Mouse (Mus musculus) right cerebral cortex, postnatal 36 days (tissue): ENCODE results near the gene Litaf.
"Not testable (repeated sequence)": the region's sequence is repeated elsewhere in the genome, so short reads cannot be mapped to it uniquely, and the experiment has no call there.

ENCODE experiments used
- DNase-seq, 2 experiments: peaks; one replicate each; pipeline ENCODE4 v3.0.0; 2022; ENCODE audit warnings: low spot score in 2 of 2, mixed read lengths in 1 of 2

Gene Litaf

DNA sequence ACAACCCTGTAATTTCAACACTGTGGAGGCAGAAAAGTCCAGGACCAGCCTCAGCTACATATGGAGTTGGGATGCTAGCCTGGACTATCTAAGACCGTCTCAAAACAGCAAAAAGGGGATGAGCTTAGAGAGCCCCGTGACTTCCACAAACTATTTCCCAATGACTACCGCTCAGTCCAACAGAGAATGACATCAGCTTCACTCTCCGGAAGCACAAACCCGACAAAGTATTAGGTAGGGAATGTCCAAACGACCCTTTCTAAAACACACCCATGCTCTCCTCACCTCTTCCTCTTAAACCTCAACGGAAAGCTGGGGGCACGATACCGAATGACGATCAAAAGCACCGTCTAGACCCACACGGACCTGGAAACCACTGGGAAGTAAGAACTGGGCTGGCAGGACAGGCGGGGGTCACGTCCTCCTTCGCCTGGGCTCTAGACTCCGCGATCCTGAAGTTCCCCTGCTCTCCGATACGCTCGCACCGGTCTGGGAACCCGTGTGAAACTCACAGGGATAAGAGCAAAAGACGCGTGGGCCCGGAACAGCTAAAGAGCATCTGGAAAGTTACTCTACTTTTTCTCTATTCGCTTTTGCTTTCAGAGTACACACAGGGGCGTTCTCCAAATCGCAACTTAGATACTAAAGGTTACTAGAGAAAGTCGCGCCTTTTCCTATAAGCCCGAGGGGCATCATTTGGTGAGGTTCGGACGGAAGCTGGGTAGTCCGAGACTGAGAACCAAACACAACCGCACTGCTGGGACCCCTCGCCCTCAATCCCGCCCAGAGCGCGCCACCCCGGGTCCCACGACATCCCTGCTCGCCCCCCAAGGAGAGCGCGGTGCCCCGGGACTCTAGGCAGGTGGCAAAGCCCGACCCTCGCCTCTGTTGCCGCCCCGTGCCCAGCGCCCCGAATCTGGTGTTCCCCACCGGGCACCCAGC, 73.6 kb downstream of the Litaf start:
- DNase-seq = peak in 1 of 2 experiments; percentile 26

DNA sequence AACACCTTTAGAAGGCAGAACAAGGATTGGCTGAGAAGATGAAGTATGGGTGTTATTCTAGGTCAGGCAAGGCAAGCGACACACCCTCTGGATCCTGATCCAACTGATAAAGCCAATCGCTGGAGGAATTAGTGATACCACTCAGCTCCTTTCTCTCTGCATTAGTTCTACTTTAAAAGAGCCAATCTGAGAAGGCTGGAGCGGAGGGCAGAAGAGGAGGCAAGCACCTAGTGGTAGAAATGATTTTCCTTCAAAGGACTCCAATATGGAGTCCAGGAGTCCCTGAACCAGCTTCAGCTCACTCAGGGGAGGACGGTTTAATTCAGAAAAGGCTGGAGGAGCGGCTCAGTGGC, 74.2 kb downstream of the Litaf start:
- DNase-seq = no peak

DNA sequence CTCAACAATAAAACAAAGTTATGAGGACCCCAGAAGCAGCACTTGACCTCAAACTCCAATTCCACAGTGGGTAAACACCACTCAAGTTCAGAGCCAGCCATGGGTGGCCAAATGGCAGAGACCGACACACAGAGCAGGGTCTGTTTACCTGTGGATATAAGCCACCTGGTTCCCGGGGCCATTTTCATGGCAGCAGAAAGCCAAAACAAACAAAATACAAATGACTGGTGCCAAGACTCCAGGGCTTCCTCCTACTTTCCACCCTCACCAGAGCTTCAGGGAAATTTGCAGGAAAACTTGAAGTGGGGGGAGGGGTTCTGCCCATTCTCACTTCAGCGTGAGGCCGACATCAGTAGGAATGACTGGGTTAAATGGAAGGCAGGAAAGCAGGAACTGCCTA, 75.2 kb downstream of the Litaf start:
- no peak for DNase-seq

DNA sequence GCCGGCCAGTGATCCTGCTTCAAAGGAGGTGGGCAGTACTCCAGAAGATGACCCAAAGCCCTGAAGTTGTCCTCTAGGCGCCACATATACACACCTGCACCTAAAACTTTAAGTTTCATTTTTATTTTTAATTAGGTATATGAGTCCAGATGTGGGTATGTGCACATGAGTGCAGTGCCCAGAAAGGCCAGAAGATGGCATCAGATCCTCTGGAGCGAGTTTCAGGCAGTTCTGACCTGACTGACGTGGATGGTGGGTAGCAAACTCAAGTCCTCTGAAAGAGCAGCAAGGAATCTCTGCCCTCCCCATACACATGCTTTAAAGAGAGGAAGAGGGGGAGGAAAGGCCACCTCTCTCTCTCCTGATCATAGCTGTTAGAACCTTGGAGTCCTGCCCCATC, 76.1 kb downstream of the Litaf start:
- no peak for DNase-seq

DNA sequence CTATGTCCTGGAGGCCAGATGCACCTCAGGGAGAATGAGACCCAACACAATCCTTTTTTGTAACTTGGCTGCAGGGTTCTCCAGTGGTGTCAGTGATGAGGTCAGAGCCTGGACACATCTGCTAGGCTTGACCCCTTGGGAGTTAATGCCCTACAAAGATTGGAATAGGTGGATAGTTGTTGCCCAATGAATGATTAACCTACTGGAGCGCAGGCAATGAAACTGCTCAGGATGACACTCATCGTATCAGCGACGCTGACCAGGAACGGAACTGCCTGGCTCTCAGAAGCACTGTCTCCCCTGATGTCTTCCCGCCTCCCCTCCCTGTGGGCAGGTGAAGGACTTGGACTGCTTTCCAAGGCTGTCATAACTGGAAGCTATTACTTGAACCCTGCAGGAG, 76.6 kb downstream of the Litaf start:
- no peak for DNase-seq

DNA sequence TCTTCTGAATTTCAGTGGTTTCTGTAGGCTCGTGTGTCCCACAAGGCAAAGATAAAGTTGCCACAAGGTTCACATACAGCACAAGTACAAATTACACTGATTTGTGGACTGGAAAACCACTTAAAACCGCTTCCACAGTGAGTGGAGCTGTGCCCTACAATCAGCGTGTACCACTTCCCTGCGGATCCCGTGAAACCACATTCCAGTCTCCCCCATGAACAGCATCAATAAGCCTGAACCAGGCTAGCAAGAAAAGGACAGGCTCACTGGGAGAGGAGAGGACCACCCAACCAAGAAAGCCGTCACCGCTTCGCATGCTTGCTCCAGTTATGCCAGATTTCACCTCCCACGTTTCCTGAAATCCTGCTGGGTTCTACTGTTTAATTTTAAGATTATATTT, 77.7 kb downstream of the Litaf start:
- no peak for DNase-seq

DNA sequence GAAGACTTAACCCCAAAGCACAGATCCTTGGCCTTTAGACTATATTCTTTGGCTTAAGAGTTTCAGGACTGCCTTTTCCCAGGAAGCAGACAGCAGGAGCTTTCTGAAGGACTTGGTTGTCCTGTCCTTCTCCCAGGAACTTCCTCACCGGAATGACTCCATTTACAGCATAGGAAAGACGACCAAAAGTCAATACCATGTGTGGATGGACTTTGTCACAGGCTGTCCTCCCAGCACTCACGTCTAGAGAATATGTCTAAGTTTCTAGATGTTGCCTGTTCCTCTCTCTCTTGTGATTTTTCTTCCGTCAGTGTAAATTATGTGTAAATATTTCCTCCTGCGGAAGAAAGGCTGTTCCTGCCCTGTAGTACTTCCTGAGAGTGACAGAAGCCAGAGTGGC, 81.4 kb downstream of the Litaf start:
- no peak for DNase-seq

DNA sequence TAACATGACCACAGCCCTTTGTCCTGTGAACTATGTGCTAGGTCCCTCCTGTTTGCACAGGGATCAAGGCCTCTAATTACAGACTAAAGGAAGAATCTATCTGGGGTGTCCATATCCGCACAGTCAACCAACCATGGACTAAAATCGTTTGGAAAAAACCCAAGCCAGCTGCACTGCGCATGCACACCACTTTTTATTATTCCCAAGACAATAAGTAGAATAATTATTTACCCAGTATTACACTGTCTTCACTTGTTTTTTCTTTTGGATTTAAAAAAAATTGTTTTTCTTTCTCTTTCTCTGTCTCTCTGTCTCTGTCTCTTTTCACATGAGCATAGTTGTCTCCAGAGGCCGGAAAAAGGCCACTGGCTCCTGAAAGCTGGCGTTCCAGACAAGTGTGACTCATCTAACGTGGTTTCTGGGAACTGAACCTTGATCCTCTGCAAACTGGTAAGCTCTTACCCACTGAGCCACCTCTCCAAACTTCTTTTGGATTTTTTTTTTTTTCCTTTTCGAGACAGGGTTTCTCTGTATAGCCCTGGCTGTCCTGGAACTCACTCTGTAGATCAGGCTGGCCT, 84.4 kb downstream of the Litaf start:
- DNase-seq = no peak

DNA sequence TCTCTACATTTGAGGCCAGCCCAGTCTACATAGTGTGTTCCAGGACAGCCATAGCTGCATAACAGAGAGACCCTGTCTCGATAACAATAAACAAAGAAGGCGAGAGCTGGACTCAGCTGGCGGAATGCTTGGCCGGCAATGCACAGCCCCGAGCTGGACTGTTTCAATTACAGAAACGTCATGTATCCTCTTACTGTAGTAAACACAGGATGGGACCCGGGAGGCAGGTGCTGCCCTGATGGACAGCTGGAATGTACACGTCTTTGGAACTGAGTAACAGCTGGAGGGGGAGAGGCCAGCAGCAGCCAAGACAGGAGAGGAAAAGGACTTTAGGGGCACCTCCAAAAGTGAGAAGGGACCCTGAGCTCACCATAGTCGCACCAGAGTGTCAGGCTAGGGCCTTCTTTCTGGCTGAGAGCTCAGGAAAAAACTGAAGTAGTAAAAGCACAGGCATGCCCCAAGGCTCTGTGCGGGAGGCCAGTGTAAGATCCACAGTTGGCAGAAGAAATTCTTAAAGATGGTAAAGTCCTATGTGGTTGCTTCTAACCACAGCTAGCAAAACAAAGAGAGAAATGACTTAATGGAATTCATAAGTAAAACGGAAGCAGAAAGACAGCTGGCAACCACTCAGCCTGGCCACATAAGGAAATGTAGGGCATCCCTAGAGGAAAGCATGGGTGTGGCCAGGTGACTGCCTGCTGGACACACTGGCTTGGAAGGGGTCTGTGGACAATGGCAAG, 86.7 kb downstream of the Litaf start:
- DNase-seq = no peak

DNA sequence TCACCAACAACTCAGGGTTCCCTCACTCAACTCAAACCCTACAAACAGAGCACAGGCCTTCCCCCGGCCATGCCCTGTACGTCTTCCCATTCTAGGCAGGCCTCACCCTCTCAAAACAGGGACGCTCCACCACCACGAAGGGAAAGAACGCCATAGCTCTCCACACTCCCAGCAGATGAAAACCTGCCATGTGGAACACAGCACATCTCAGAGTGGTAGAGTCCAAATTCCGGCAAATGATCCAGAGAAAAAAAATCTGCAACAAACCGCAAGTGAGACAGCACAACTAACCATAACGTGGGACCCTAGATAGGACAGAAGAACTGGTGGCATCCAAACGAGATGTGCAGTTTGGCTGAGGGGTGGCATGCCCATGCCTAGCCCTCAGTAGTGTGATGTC, 88.1 kb downstream of the Litaf start:
- DNase-seq = no peak

DNA sequence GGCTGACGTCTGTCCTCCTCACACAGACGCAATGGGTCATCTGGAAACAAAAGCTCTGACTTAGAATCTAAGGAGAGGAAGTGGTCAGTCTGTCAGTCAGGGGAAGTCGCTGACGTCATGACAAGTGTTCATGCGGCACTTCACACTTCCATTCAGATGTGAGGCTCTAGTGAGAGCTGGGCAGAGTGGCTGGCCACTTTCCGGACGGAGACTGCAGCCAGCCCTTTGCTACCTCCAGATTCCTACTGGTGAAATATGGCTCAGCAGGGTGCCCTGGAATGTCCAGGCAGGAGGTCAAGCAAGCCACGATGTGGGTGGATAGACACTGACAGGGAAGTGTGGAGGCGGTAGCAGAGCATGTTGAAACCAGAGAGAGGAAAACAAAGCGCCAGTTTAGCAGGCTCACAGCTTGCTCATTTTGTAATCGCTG, 89.7 kb downstream of the Litaf start:
- no peak for DNase-seq

DNA sequence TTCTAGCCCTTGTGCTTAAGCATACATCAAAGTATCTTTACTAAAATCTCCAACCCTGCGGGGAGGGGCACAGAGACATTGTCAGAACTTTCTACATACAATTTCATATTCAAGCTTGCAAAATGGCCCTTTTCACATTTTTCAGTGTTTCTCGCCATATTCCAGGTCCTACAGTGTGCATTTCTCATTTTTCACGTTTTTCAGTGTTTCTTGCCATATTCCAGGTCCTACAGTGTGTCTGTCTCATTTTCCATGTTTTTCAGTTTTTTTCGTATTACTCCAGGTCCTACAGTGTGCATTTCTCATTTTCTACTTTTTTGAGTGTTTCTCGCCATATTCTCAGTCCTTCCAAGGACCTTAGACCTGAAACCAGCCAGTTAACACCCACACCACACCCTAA, 91.0 kb downstream of the Litaf start:
- no peak for DNase-seq

DNA sequence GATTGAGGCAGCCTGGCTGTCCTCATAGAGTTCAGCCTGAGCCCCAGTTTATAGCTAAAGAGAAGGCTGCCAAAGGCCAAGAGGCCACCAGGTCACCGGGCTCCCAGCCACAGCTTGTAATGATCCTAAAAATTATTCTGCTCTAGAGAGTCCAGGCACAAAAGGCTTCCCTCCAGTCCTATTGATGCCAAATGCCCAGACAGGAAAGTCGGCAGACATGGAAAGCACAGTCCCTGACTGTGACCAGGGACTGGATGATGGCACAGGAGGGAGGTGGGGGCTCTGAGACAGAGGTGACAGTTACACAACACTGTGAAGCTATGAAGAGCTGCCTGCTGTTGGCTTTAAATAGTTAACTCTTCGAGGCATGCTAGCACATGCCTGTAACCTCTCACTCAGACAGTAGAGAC, 91.9 kb downstream of the Litaf start:
- DNase-seq = no peak

DNA sequence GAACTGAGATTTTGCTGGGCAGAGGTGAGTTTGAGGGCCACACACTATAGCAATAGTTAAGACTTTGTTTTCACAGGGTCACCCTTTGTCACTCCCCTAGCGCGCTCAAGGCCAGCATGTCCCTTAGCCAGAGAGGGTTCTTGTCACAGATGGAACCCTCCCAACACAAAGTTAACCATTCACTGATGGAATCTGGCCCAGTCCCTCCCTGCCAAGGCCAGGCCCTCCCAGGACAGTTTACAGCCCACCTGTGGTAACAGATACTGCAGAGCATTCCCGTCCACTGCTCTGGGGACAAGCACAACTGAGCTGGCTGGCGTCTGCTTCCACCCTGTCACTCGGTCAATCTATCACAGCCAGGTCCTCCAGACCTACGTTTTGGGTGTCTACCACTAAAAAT, 93.7 kb downstream of the Litaf start:
- no peak for DNase-seq

DNA sequence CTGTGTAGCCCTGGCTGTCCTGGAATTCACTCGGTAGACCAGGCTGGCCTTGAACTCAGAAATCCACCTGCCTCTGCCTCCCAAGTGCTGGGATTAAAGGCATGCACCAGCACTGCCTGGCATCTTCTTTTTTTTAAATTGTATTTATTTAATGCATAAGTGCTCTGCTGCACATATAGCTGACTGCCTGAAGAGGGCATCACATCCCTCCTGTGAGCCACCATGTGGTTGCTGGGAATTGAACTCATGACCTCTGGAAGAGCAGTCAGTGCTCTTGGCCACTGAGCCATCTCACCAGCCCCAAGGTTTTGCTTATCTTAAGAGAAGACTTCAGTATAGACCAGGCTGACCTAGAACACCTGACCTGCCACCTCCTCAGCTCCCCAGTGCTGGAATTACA, 96.0 kb downstream of the Litaf start:
- DNase-seq = not testable (repeated sequence)

DNA sequence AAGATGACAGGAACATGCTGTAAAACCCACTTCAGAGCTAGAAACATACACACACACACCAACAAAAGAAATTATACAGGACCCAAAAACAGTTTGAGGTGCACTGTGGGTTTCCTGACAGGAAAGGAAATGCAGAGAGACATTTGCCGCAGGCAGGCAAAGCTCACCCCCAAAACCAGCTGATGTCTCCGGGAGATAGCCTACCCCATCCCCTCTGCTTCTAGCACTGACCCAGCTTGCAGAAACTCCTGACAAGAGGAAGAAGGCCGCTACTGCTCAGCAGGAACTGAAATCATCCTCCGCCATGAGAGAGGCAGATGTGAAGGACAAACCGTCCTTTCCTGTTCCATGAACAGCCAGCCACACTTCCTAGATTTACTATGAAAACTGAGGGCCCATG, 96.6 kb downstream of the Litaf start:
- no peak for DNase-seq

DNA sequence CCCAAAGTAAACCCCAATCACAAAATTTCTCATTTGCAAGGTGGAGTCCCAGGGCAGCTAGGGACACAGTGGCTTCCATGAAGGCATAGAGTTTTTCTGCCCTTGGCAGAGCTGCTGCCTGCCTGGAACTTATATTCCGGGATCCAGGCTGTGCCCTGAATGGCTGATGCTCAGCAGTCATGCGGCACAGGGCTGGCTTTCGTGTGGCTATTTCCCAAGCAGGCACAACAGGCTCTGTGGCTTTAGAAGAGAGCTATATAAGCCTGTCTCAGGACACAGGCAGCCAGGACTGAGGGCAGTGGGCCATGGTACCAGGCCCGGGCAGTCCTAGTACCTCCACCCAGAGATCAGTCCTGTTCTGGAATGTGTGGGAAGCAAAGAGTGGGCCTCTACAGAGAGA, 97.7 kb downstream of the Litaf start:
- no peak for DNase-seq

DNA sequence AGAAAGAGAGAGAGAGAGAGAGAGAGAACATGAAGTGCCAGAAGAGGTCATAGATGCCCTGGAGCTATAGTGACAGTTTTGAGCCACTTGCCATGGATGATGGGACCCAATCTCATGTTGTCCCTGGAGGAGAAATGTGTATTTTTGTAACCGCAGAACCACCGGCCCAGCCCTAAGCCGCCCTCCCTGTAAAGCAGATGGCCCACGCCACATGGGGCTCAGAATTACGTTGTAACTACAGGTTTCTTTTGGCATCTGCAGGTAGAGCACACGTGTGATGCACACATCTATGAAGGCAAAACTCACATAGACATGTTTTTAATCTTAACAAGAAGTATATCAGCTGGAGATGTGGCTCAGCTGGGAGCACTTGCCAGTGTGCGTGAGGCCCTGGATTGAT, 98.2 kb downstream of the Litaf start:
- DNase-seq = no peak

DNA sequence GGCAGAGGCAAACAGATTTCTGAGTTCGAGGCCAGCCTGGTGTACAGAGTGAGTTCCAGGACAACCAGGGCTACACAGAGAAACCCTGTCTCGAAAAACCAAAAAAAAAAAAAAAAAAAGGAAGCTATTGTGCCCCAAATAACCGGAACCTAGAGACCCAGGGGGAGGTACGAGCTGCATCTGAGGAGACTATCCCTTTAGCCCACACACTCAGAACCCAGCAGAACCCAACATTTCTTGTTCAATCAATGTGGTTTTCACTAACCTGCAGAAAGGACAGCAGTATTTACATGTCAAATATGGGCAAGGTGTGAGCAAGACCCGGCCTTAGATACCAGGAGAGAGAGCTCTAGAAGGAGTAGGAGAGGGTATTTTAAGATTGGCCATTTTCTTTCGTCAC, 98.9 kb downstream of the Litaf start:
- no peak for DNase-seq

DNA sequence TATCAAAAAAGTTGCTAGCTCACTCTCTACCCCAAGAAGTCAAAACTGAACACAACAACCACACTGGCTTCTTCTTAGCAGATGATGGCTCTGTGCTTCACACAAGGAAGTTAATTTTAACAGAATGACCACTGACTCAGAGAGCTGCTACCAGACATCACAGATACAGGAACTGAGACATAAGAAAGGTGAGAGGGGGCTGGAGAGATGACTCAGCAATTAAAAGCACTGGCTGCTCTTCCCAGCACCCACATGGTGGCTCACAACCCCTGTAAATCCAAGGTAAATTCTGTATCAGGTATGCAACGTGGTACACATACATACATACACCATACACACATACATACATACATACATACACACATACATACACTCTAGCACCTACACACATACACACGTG, 100.9 kb downstream of the Litaf start:
- DNase-seq = no peak

DNA sequence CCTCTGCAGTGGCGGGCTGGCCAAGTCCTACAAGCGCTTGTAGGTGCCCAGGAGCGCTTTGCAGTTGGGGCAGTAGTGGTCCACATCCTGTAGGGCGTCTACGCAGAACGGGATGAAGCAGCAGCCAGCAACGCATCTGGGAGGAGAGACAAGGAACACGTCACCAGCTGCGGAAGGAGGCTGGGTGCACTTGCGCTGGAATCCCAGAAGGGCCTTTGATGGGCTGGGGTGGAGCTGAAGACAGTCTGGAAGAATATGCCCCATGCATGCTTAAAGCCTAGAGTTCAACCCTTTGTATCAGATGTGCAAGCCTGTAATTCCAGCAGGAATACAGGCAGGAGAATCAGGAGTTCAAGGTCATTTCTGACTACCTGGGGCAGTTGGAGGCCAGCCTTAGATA, 105.0 kb downstream of the Litaf start:
- no peak for DNase-seq

DNA sequence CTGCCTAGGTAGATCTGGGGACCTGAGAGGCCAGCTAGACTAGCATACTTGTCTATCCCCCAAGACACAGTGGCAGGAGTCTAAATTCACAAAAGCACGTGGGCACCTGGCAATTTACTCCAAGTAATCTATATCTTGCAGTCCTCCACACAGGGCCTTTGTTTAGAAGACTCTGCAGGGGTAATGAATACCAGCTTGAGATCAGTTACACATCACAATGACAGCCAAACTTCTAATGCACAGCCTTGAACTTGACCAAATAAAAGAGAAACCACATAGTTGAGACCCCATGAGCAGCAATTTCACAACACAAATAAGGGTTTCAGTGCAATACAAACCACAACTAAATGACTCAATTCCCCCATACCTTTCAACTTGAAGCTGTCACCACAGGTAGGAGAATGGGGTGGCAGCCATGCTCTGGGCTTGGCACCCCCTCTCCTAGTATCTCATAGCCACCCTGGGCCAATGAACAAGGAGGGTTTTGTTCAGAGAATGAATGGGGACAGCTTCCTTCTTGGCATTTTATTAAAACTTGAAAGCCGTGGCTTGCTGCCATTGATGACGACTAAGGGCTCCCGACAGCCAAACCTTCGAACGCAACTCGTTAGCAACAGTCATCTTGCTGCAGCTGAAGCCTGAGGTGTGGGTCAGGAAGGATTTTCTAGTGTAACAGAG, 107.1 kb downstream of the Litaf start:
- no peak for DNase-seq
